Mouse (Mus musculus) bone marrow, adult 2 months (tissue): Measurements from ENCODE around the gene Efna3. TPM values are rescaled to one million over a fixed set of nuclear protein-coding genes. Genes with fewer than 3 reads are reported as not detected.
A peak's percentile ranks its signal among the peaks of the same experiment; 100 is the strongest.

Source experiments
- H3K27ac ChIP-seq: fragments of 200-500 bp; 2 replicates; pipeline ENCODE4 v1.5.1; 2012; ENCODE audit warnings: low read depth, mild to moderate bottlenecking, control low read depth, inconsistent platforms, low read length; ENCODE audit not compliant: control insufficient read depth, poor library complexity, insufficient read depth
- H3K4me1 ChIP-seq: fragments of 200-500 bp; 2 replicates; pipeline ENCODE4 v1.6.1; 2011; ENCODE audit warnings: low read length; ENCODE audit not compliant: control insufficient read depth, insufficient read depth
- H3K4me3 ChIP-seq: fragments of 200-500 bp; replicated peaks from 2 replicates; pipeline ENCODE3; 2011; ENCODE audit warnings: mild to moderate bottlenecking, low read depth, low read length, control low read depth; ENCODE audit not compliant: control insufficient read depth
- CTCF ChIP-seq: fragments of 200-500 bp; IDR thresholded peaks from 2 replicates; pipeline ENCODE4 v1.5.1; 2011; ENCODE audit warnings: low read length, control low read depth; ENCODE audit not compliant: control insufficient read depth, insufficient read depth
- POLR2A ChIP-seq: fragments of 200-500 bp; IDR thresholded peaks from 2 replicates; pipeline ENCODE4 v1.6.1; 2011; ENCODE audit warnings: low read depth, mild to moderate bottlenecking, control low read depth, low read length, borderline replicate concordance; ENCODE audit not compliant: control insufficient read depth
- whole genome bisulfite sequencing: fragments of 180-500 bp; shearing (Covaris S2); methylation state at CpG from one replicate; pipeline ENCODE4 v1.1.7; 2018; 5-methylcytosine and 5-hydroxymethylcytosine counted together
- polyA plus RNA-seq: library from polyadenylated mRNA; stranded (reverse); fragments of >200 nt; gene quantifications from 2 replicates; pipeline ENCODE4 v1.2.4, GENCODE M21; 2011; ENCODE audit warnings: low replicate concordance; ENCODE audit not compliant: missing spikeins, insufficient read depth, insufficient read length

Efna3 gene
- polyA plus RNA-seq, 1 experiment, result 2.7 TPM

- TF ChIP-seq POLR2A (no peak), CTCF (peak; percentile 5; the same call in 1 of the 2 replicates)
- no peaks in the 10 kb centered on the region for H3K4me1 ChIP-seq
- H3K27ac ChIP-seq, result no peak overlapping the region
- no peak overlapping the region for H3K4me3 ChIP-seq
- 11% methylated on average over 39 of the region's 40 CpGs for WGBS
Measured at GRCm38 (mm10) chr3:89315930-89316831, 6.6 kb downstream of the Efna3 start.

GRCm38 (mm10) chr3:89315195-89315929 lies 7.4 kb downstream of the Efna3 start:
- Histone ChIP-seq H3K4me3 (no peak overlapping the region), H3K4me1 (no peaks in the 10 kb centered on the region), H3K27ac (no peak overlapping the region)
- 8% methylated on average over 26 of the region's 26 CpGs for WGBS
- TF ChIP-seq CTCF (peak; percentile 87), POLR2A (no peak)

- no peak for TF ChIP-seq CTCF
- TF ChIP-seq POLR2A, result no peak
- WGBS, result 38% methylated on average over 2 of the region's 2 CpGs
- Histone ChIP-seq H3K4me1 (no peaks in the 10 kb centered on the region), H3K4me3 (no peak overlapping the region), H3K27ac (no peak overlapping the region)
Measured at GRCm38 (mm10) chr3:89314791-89315190, 8.0 kb downstream of the Efna3 start.

- WGBS, result 73% methylated on average over 5 of the region's 5 CpGs
- Histone ChIP-seq H3K4me1 (no peaks in the 10 kb centered on the region), H3K4me3 (no peak overlapping the region), H3K27ac (no peak overlapping the region)
- TF ChIP-seq CTCF (no peak), POLR2A (no peak)
Measured at GRCm38 (mm10) chr3:89314340-89314739, 8.4 kb downstream of the Efna3 start.

- Histone ChIP-seq H3K27ac (no peak overlapping the region), H3K4me1 (no peaks in the 10 kb centered on the region), H3K4me3 (no peak overlapping the region)
- 6% methylated on average over 9 of the region's 9 CpGs for WGBS
- TF ChIP-seq POLR2A (no peak), CTCF (peak; percentile 81)
Measured at GRCm38 (mm10) chr3:89308089-89308488, 14.7 kb downstream of the Efna3 start.

GRCm38 (mm10) chr3:89305551-89306325 lies 17.0 kb downstream of the Efna3 start:
- no peak overlapping the region for H3K27ac ChIP-seq
- 82% methylated on average over 8 of the region's 8 CpGs for WGBS
- TF ChIP-seq CTCF (no peak), POLR2A (no peak)
- no peaks in the 10 kb centered on the region for H3K4me1 ChIP-seq
- no peak overlapping the region for H3K4me3 ChIP-seq

GRCm38 (mm10) chr3:89305105-89305504 lies 17.7 kb downstream of the Efna3 start:
- Histone ChIP-seq H3K4me1 (no peaks in the 10 kb centered on the region), H3K4me3 (no peak overlapping the region), H3K27ac (no peak overlapping the region)
- TF ChIP-seq POLR2A (no peak), CTCF (no peak)
- 77% methylated on average over 4 of the region's 4 CpGs for WGBS

- no peak for TF ChIP-seq CTCF
- no peak for TF ChIP-seq POLR2A
- H3K4me3 ChIP-seq, result no peak overlapping the region
- H3K4me1 ChIP-seq, result no peaks in the 10 kb centered on the region
- WGBS, result 81% methylated on average over 6 of the region's 6 CpGs
- no peak overlapping the region for H3K27ac ChIP-seq
Measured at GRCm38 (mm10) chr3:89304440-89304839, 18.3 kb downstream of the Efna3 start.

- no peak overlapping the region for H3K27ac ChIP-seq
- no peak overlapping the region for H3K4me3 ChIP-seq
- H3K4me1 ChIP-seq, result peaks cover 3% of the 10 kb centered on the region; the same call in 1 of the 2 replicates
- TF ChIP-seq POLR2A (no peak), CTCF (no peak)
- 53% methylated on average over 2 of the region's 2 CpGs for whole genome bisulfite sequencing
Measured at GRCm38 (mm10) chr3:89300514-89300913, 22.3 kb downstream of the Efna3 start.
